Mouse (Mus musculus): ENCODE measurements around the gene Cldn7. TPM values are rescaled to one million over a fixed set of nuclear protein-coding genes. Genes with fewer than 3 reads are reported as not detected.

The Cldn7 gene
- polyA plus RNA-seq (2012; rRNA removed) = 0.27 and 3.1 TPM in 2 replicates

GRCm38 (mm10) chr11:69964650-69965270, at the start of gene Cldn7:
TSS of gene Cldn7 (plus strand) at chr11:69964779.

GRCm38 (mm10) chr11:69921114-69922011, 43.2 kb upstream of the Cldn7 start, which contains the start of gene Eif5a:
TSS of gene Eif5a (minus strand) at chr11:69921958.

GRCm38 (mm10) chr11:69935137-69935879, 29.3 kb upstream of the Cldn7 start, which contains the start of gene Ybx2:
TSS of gene Ybx2 (plus strand) at chr11:69935796.

GRCm38 (mm10) chr11:69948066-69948762, 16.4 kb upstream of the Cldn7 start, which contains the start of gene Slc2a4:
TSS of gene Slc2a4 (minus strand) at chr11:69948188.

GRCm38 (mm10) chr11:69981141-69981762, 16.7 kb downstream of the Cldn7 start, which contains the start of gene Ctdnep1:
TSS of gene Ctdnep1 (plus strand) at chr11:69981156.

GRCm38 (mm10) chr11:69982225-69982624, 17.6 kb downstream of the Cldn7 start, which contains the start of gene Elp5:
TSS of gene Elp5 (minus strand) at chr11:69982517.

GRCm38 (mm10) chr11:69990850-69991691, 26.5 kb downstream of the Cldn7 start, which contains the start of gene Gabarap:
TSS of gene Gabarap (plus strand) at chr11:69991143.

GRCm38 (mm10) chr11:69995391-69995960, 30.9 kb downstream of the Cldn7 start, which contains the start of gene Phf23:
TSS of gene Phf23 (plus strand) at chr11:69995777.

GRCm38 (mm10) chr11:70000396-70000898, 35.9 kb downstream of the Cldn7 start, which contains the start of gene Dvl2:
TSS of gene Dvl2 (plus strand) at chr11:70000595.

GRCm38 (mm10) chr11:70014880-70015558, 50.4 kb downstream of the Cldn7 start, which contains the start of gene Acadvl:
TSS of gene Acadvl (minus strand) at chr11:70015411.

GRCm38 (mm10) chr11:70016669-70017068, 52.1 kb downstream of the Cldn7 start, which contains the start of gene Dlg4:
TSS of gene Dlg4 (plus strand) at chr11:70016942.

Other genes with a start within 250 kb of the Cldn7 start
- gene Polr2a, start 206.1 kb upstream of the Cldn7 start, polyA plus RNA-seq (2012; rRNA removed) = 59.4 and 63.8 TPM in 2 replicates
- 0.84 and 1.1 TPM in 2 replicates for gene Slc35g3, start 202.8 kb upstream of the Cldn7 start, polyA plus RNA-seq (2012; rRNA removed)
- gene Zbtb4, start 198.9 kb upstream of the Cldn7 start, polyA plus RNA-seq (2012; rRNA removed) = 9.7 and 10.8 TPM in 2 replicates
- 2.9 and 12.3 TPM in 2 replicates for gene Chrnb1, start 168.8 kb upstream of the Cldn7 start, polyA plus RNA-seq (2012; rRNA removed)
- 20.0 and 20.9 TPM in 2 replicates for gene Fgf11, start 162.9 kb upstream of the Cldn7 start, polyA plus RNA-seq (2012; rRNA removed)
- gene Tmem102, start 159.2 kb upstream of the Cldn7 start, polyA plus RNA-seq (2012; rRNA removed) = 0.17 and 0.46 TPM in 2 replicates
- gene Gm39566, start 149.5 kb upstream of the Cldn7 start, polyA plus RNA-seq (2012; rRNA removed) = not detected in 2 replicates
- not detected in 2 replicates for gene Spem2, start 146.3 kb upstream of the Cldn7 start, polyA plus RNA-seq (2012; rRNA removed)
- gene Spem1, start 142.6 kb upstream of the Cldn7 start, polyA plus RNA-seq (2012; rRNA removed) = 1.5 and 2.1 TPM in 2 replicates
- 125 and 136 TPM in 2 replicates for gene Nlgn2, start 127.0 kb upstream of the Cldn7 start, polyA plus RNA-seq (2012; rRNA removed)
- gene Tmem256, start 126.3 kb upstream of the Cldn7 start, polyA plus RNA-seq (2012; rRNA removed) = 203 and 228 TPM in 2 replicates
- 98.8 and 111 TPM in 2 replicates for gene Plscr3, start 118.4 kb upstream of the Cldn7 start, polyA plus RNA-seq (2012; rRNA removed)
- 0.05 and 0.81 TPM in 2 replicates for gene Tnk1, start 106.0 kb upstream of the Cldn7 start, polyA plus RNA-seq (2012; rRNA removed)
- gene Tmem95, start 86.8 kb upstream of the Cldn7 start, polyA plus RNA-seq (2012; rRNA removed) = not detected in 2 replicates
- gene Kctd11, start 83.4 kb upstream of the Cldn7 start, polyA plus RNA-seq (2012; rRNA removed) = 1.7 and 2.3 TPM in 2 replicates
- gene Acap1, start 69.2 kb upstream of the Cldn7 start, polyA plus RNA-seq (2012; rRNA removed) = 0.90 and 1.4 TPM in 2 replicates
- gene 2810408A11Rik, start 63.8 kb upstream of the Cldn7 start, polyA plus RNA-seq (2012; rRNA removed) = 11.9 and 13.9 TPM in 2 replicates
- gene Neurl4, start 63.7 kb upstream of the Cldn7 start, polyA plus RNA-seq (2012; rRNA removed) = 113 and 134 TPM in 2 replicates
- gene Gps2, start 50.9 kb upstream of the Cldn7 start, polyA plus RNA-seq (2012; rRNA removed) = 100 and 101 TPM in 2 replicates
- 830 and 831 TPM in 2 replicates for gene Eif5a, start 42.8 kb upstream of the Cldn7 start, polyA plus RNA-seq (2012; rRNA removed)
- gene Ybx2, start 29.0 kb upstream of the Cldn7 start, polyA plus RNA-seq (2012; rRNA removed) = 43.9 and 49.9 TPM in 2 replicates
- gene Slc2a4, start 16.6 kb upstream of the Cldn7 start, polyA plus RNA-seq (2012; rRNA removed) = 9.7 and 10.0 TPM in 2 replicates
- gene Ctdnep1, start 16.4 kb downstream of the Cldn7 start, polyA plus RNA-seq (2012; rRNA removed) = 101 and 111 TPM in 2 replicates
- 127 and 144 TPM in 2 replicates for gene Elp5, start 17.7 kb downstream of the Cldn7 start, polyA plus RNA-seq (2012; rRNA removed)
- gene Gabarap, start 26.4 kb downstream of the Cldn7 start, polyA plus RNA-seq (2012; rRNA removed) = 521 and 610 TPM in 2 replicates
- 60.2 and 65.1 TPM in 2 replicates for gene Phf23, start 31.0 kb downstream of the Cldn7 start, polyA plus RNA-seq (2012; rRNA removed)
- gene Dvl2, start 35.8 kb downstream of the Cldn7 start, polyA plus RNA-seq (2012; rRNA removed) = 42.8 and 47.8 TPM in 2 replicates
- gene Acadvl, start 50.6 kb downstream of the Cldn7 start, polyA plus RNA-seq (2012; rRNA removed) = 45.6 and 50.3 TPM in 2 replicates
- 202 and 211 TPM in 2 replicates for gene Dlg4, start 52.2 kb downstream of the Cldn7 start, polyA plus RNA-seq (2012; rRNA removed)
- gene Asgr1, start 89.3 kb downstream of the Cldn7 start, polyA plus RNA-seq (2012; rRNA removed) = 2.0 and 2.2 TPM in 2 replicates
- gene Asgr2, start 127.9 kb downstream of the Cldn7 start, polyA plus RNA-seq (2012; rRNA removed) = 0.05 TPM in 1 of 2 replicates, not detected in the other
- 0.61 and 0.74 TPM in 2 replicates for gene Mgl2, start 165.6 kb downstream of the Cldn7 start, polyA plus RNA-seq (2012; rRNA removed)
- 1.0 and 1.2 TPM in 2 replicates for gene Clec10a, start 191.4 kb downstream of the Cldn7 start, polyA plus RNA-seq (2012; rRNA removed)
- 2.5 and 4.8 TPM in 2 replicates for gene Slc16a11, start 248.0 kb downstream of the Cldn7 start, polyA plus RNA-seq (2012; rRNA removed)

Data from central nervous system, embryonic 14 days (tissue).